Mouse (Mus musculus) R1 (cell line): ENCODE measurements around the gene Heatr4.
"Not testable (repeated sequence)": the region's sequence is repeated elsewhere in the genome, so short reads cannot be mapped to it uniquely, and the experiment has no call there.

Experiments
- DNase-seq: peaks from one replicate; pipeline ENCODE4 v3.0.0-alpha.2; 2018; ENCODE audit warnings: low read depth, low spot score

Gene Heatr4

DNA sequence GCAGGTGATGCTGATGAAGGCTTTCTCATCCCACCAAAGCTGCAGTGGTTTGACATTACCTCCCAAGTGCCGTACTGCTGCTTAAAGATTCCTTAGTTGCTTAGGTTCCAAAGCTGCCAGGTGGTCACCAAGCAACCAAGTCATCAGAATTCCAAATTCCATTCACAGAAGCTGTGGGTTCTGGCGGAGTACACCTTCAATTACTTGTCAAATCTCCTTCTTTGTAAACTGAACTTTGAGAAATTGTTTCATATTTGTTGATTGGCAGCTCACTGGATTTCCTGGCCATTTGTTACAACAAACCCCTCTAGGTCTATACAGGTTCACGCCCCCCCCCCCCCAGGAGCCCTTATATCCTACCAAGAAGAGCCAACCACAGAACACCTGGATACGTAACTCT, at the start of gene Heatr4:
Gene Heatr4, minus strand, starts transcription at position 101 of the 400 bp plus-strand sequence.
- DNase-seq = no peak

DNA sequence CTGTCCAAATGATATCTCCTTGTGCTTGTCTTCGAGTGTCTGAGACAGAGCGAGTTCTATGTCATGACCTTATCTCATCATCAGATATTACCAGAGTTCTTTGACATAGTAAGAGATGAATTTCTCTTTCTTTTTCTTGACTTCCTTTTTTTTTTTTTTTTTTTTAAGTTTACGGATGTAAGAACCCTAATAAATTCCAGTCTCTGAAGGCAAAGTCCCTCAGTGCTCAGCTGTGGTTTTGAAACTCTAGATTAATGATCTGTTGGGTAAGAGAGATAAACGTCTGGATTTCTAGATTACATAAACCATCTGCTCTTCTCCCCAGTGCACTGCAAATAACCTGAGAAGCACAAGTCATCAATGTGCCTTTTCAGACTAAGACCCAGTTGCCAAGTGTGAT, 49.5 kb upstream of the Heatr4 start:
- DNase-seq = no peak

DNA sequence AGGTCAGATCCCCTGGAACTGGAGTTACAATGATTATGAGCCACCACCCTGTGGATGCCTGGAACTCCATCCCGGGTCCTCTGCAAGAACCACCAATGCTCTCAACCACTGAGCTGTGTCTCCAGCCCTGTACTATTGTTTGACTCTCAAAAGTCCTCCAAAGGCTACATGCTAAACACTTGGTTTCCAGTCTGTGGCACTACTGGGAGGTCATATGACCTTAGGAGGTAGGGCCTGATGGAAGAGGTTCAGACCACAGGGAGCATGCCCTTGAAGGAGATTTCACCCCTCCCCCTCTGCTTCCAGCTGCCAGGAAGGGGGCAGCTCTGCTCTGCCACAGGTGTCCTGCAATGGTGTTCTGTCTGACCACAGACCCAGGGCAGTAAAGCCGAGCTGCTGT, 48.6 kb upstream of the Heatr4 start:
- DNase-seq = not testable (repeated sequence)

DNA sequence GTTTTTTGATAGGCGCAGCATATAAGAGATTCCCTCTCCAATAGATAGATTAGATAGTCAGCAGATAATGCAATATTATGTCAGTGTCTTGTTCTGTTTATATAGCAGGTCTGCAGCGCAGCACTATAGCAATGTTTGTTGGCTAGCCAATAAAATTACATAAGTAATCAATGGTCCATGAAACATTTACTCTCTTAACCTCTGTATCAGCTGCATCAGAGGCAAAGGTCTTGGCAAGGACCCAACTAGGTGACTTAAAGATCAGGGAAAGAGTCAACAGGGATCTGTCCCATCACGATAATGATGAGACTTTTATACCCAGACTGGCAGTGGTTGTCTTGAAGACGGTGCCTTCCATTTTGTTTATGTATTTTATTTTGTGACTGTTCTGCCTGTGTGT, 48.2 kb upstream of the Heatr4 start:
- no peak for DNase-seq

DNA sequence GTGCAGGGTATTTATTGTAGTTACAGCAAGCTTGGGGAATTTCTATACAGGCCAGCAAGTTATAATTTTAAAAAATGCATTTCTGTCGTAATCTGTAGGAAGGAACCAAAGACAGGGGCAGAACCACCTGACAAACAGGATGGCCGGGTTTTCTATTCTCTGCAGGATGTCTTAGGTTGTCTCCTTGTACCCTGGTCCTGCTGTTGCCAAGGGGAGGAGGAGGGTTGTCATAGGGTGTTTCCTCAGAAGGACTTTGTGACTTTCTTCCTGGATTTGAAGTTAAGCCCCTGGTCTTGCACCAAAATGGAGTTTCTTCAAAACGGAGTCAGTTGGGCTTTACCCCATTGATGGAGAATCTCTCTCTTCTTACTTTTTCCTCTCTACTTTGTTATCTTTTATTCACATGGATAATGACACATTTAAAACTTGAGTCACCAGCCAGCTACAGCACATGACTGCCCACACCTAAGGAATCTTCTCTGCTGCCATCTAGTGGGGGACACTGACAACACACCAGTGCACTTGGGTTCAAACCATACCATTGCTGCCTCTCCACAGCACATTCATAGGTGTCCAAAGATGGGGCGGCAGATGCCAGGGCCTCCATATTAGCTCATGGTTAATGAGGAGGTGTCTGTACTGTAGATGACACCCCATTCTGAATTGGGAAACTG, 46.1 kb upstream of the Heatr4 start:
- peak; percentile 67 for DNase-seq

DNA sequence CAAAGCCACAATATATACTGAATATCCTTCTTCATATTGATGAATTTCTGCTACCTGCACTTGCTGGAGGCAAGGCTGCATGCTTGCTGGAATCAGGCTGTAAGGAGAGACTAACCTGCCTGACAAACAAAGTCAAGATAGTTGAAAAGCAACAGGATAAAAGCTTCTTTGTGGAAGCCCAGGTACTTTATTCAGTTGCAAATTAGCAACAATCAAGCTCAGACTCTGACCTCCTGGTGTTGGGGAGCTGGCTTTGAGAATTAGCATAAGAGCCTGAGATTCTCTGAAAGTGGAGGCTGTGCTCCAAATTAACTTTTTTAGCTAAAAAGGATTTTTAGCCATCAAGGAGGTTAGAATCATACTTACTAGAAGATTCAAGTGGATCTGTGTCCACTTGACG, 44.4 kb upstream of the Heatr4 start:
- DNase-seq = peak; percentile 82

DNA sequence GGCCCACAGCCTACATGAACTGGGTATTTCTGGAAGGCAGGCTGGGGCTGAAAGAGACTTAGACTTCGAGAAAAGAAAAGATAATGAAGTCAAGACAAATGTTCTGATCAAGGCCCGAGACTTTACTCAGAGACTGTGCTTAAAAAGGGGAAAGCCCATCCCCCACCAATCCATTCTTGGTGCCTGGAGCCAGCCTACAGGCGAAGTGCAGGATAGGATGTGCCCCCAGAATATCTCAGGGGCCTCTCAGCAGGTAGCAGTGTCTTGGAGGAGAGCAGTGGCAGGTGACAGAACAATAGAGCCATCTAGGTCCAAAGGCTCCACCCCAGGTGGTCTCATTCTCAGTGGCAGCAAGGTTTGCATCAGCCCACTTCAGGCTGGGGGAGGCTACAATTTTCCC, 43.7 kb upstream of the Heatr4 start:
- DNase-seq = peak; percentile 80

DNA sequence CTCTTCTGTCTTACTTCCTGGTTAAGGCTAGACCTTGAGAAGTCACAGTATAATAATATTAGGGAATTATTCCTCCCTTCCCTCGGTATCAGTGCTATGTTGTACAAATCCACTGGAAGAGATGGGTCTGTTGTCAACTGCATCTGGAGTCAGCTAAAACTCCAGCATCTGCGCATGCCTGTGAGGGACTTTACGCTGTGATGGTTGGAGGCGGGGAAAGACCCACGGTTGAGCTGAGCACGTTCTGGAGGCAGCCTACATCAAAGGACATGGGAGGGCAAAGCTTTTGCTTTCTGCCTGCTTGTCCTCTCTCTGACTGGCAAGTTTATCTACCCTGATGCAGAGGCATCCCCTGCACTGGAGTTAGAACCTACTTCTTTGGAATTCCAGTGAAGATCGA, 41.2 kb upstream of the Heatr4 start:
- DNase-seq = no peak

DNA sequence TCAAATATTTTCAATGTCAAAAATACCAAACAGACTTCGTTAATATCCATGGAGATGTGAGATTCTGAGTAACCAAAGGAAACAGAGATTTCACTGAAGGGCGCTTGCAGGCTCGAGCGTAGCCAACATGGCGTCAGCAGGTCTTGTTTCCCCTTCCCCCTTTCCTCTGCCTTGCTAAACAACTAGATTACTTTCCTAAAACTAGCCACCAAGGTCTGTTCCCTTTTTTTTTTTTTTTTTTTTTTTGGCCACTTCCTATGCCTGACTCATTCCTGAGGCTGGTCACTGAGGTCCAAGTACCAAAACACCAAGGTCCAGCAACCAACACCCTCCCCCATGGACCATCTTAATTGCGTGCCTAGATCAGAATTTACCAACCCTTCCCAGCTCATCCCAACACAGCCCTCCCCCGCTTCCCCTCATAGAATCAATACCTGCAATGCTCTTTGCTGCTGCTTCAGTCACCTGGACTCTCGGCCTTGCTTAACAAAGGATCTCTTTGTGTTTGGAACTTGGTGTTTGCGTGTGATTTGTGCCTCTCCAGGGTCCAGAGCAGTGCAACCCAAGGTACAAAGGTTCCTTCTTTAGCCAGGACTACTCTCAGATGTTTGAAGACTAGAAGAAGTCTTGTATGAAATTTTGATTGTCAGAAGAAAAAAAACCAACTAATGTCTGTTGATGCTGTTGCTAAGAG, 38.5 kb upstream of the Heatr4 start:
- no peak for DNase-seq

DNA sequence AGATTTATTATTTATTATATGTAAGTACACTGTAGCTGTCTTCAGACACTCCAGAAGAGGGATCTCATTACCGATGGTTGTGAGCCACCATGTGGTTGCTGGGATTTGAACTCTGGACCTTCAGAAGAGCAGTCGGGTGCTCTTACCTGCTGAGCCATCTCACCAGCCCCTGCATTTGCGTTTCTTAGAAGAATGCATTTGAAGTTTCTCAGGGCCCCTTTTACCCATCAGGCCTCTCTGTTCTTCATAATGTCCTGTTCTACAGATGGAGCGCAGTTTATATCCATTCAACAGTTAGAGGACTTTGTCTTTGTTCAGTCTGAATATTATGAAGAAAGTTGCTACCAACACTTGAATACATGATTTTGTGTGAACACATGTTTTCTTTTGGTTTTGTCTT, 37.6 kb upstream of the Heatr4 start:
- DNase-seq = not testable (repeated sequence)

DNA sequence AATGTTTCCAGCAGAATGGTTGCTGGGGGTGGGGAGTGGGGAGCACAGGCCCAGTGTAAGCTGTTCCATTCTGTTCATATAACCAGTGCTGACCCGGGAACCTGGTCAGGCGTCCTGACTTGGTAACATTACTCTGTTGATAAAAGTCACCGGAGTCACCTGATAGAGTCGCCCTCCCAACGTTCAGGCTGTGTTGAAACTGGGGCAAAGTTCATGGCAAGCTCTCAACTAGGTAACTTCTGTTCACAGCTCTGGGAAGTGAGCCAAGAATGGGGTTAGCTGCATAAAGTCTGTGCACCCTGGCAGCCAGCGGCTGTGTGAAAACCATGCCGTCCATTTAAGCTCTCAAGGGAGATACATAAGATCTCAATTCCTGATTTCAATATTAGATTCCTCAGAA, 35.9 kb upstream of the Heatr4 start:
- DNase-seq = not testable (repeated sequence)

DNA sequence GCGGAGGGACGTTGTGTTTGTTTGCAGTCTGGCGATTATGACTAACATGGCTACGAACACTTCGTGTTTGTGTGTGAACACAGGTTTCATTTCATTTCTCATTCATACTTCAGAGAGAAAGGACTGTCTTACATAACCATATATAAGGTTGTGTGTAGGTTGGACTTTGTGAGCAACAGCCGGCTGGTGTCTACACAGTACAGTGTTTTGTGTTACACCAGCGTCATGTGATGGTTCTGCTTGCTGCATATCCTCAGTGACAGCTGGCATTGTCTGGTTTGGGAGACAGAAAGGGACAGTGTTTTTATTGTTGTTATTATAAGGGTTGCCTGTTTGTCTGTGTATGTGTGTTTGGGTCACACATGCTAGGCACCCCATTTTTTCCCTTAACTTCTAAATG, 29.0 kb upstream of the Heatr4 start:
- no peak for DNase-seq

DNA sequence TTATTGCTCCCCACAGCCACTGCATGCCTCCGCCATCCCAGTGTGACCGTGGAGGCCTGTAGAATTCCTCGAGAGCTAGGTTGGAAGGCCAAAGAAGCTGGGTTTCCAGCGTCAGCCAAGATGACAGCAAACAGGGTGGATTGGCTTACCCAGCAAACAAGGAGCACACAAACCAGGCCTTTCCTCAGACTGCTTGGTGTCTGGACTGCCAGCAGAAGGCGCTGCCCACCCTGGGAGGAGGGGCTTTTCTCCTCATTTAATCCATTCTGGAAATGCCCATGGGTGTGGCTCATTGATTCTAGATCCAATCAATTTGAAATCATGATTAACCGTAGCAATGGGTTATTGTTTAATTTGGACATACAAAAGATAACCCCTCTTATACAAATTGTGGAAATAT, 28.5 kb upstream of the Heatr4 start:
- DNase-seq = no peak

DNA sequence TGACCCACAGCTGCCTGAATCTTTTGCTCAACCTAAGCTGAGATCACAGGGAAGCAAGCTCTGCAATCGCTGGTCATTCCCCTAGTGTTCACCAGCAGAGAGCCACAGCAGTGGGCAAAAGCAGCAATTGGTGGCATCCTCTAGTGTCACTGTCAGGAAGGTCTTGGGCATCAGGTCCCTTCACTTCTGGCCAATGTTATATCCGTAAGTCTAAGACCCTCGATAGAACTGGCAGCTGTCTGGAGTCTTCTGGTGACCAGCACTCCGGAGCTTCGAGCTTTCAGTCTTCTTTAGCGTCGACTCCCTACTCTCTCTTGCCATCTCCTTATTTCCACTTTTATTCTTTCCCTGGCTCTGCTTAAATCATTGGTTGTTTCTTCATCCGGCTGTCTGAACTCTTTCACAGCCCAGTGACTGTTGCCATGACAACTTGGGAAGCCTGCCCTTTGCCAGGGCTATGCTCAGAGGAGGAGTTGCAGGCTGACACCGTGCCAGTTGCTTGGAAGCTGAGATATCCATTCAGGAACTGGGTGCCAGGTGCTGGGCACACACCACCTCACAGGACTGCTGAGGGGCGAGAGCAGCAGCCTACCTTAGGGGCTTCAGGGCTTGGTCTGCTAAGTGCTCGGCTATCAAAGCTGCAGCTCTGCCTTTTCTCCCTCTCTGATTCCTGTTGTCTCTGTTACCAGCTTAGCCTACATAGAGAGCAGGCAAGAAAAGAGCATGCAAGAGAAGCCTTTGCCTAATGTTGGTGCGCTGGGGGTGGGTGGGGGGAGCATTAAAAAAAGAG, 26.8 kb upstream of the Heatr4 start:
- peak; percentile 52 for DNase-seq

DNA sequence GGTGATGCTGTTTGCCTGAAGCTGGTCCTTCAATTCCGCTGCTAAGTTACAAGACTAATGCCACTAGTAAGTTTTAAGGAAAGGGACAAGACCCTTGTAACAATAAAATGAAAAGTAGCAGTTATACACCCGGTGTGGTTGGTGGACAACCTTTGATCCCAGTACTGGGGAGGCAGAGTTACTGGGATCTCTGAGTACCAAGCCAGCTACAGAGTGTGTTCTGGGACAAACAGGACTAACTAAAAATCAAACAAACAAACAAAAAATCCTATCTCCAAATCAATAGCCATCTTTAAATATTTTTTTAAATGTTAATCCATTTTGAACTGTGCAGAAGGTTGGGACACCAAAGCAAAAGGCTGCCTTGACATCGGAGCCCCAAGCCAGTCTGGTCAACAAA, 25.5 kb upstream of the Heatr4 start:
- DNase-seq = no peak

DNA sequence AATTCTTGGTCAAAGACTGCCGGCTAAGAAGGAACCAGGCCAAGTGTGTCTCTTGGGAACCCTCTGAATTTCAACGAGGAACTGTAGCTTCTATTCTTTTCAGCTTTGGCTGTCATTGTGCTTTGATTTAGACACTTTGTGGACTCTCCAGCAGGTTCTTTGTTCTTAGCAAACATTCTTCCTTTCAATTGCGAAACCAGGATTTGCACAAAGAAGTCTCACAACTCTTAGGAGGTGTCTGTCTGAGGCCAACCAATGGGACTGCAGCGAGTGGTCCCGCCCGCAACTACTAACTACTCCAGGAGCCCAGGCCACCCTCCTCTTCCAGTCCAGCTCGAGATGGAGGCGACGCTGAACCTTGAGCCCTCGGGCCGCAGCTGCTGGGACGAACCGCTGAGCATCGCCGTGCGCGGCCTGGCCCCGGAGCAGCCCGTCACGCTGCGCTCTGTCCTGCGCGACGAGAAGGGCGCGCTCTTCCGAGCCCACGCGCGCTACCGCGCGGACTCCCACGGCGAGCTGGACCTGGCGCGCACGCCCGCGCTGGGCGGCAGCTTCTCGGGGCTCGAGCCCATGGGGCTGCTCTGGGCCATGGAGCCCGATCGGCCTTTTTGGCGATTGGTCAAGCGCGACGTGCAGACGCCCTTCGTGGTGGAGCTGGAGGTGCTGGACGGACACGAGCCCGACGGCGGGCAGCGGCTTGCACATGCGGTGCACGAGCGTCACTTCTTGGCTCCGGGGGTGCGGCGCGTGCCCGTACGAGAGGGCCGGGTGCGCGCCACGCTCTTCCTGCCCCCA, 24.7 kb upstream of the Heatr4 start, which contains the start of gene Acot1:
Gene Acot1, plus strand, starts transcription at position 320 of the 795 bp plus-strand sequence.
- peak; percentile 88 for DNase-seq

DNA sequence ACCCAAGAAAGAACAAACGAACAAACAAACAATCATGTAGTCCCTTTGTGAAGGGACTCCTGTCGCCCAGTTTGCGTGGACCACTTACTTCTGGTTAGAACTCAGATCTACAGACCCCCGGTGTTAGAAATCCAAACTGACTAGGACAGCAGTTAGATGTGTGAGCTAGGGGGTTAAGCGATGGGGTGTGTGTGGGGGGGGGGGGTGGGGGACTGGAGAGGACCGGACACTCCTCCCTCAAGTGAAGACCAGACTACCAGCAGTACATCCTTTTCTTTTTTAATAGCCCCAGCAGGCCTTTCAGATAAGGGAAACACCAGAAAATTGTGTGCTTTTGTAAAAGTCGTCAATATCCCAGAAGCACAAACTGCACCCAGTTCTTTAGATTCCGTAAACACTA, 24.1 kb upstream of the Heatr4 start:
- no peak for DNase-seq

DNA sequence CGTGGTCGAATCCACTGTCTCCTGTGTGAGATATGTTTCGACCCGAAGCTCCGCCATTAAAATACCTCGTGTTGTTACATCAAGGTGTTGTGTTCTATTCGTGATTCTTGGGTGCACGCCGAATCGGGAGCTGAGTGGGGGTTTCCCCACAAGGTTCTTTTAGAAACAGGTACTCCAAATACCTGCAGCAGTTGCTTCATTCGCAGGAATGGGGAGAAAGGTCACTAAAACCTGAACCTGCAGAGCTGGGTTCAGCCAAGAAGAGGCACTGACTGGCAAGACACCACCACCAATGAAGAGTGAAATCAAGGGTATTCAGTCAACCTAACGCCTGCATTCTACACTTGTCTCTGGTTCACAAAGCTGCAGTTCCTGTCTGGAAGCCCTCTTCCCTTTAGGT, 23.6 kb upstream of the Heatr4 start:
- DNase-seq = no peak

DNA sequence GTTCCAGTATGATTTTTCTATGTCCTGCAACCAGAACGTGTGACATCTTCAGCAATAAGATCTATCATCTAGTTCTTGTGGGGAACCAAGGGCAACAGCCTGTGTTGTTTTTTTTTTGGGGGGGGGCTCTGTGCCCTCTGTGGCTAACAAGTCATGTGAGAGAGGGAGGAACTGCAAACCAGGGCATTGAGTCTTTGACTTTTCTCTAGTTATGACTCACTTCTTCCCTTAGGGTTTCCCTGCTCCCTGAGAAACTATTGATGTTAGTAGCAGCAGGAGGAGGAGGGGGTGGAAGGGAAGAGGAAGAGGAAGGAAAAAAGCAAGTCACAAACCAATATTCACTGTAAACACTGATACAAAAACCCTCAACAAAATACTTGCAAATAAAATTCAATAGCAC, 19.2 kb upstream of the Heatr4 start:
- no peak for DNase-seq

DNA sequence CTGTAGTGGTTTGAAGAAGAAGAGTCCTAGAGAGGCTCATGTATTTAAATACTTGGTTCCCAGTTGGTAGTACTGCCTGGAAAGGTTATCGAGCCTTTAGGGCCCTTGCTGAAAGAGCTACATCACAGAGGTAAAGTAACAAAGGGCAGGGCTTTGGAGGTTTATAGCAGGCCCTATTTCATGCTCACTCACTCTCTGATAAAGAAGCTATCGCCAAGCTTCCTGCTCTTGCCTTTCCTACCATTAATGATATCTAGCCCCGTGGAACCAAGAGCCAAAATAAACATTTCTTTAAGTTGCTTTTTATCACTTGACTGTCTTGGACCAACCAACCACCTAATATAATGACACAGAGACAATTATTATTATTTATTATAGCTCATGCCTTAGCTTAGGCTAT, 15.8 kb upstream of the Heatr4 start:
- DNase-seq = no peak

DNA sequence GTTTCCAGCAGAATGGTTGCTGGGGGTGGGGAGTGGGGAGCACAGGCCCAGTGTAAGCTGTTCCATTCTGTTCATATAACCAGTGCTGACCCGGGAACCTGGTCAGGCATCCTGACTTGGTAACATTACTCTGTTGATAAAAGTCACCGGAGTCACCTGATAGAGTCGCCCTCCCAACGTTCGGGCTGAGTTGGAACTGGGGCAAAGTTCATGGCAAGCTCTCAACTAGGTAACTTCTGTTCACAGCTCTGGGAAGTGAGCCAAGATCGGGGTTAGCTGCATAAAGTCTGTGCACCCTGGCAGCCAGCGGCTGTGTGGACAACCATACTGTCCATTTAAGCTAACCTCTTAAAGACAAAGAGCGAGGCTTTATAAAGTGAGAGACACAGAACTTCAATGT, 14.6 kb upstream of the Heatr4 start:
- DNase-seq = not testable (repeated sequence)
